Mouse (Mus musculus): ENCODE data around the gene Dhx29. TPM values are rescaled to one million over a fixed set of nuclear protein-coding genes. Genes with fewer than 3 reads are reported as not detected.

The Dhx29 gene
- 16.0 TPM for total RNA-seq (2023)

DNA sequence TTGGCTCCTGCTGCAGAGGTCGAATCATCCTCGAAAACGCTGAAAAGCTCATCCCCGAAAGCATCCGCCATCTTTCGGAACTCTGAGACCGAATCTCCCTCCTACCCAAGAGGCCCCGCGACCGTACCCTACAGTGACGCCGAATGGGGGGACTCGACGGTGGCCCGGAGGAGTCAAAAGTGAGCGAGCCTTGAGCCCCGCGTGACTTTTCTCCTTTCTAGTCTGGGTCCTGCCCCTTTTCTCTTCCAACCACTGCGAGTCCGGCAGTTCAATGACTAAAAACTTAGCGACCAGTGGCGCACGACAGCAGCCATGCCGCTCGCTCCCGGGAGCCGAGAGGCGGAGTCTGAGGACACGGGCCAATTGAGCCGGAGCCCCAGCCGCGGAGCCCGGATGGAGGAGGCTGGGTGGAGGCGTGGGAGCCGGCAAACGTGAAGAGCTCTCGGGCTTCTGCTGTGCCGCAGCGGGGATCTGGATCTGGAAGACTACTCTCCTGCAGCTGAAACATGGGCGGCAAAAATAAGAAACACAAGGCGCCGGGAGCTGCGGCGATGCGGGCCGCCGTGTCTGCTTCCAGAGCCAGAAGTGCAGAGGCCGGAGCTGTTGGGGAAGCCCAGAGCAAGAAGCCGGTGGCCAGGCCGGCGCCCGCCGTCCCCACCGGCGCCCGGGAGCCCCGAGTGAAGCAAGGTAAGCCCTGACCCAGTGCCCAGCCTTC is at the start of gene Dhx29, which contains the start of gene Mtrex:
Gene Dhx29, plus strand, starts transcription at position 168 of the 715 bp plus-strand sequence.
Gene Mtrex, minus strand, starts transcription at position 112 of the 715 bp plus-strand sequence.

DNA sequence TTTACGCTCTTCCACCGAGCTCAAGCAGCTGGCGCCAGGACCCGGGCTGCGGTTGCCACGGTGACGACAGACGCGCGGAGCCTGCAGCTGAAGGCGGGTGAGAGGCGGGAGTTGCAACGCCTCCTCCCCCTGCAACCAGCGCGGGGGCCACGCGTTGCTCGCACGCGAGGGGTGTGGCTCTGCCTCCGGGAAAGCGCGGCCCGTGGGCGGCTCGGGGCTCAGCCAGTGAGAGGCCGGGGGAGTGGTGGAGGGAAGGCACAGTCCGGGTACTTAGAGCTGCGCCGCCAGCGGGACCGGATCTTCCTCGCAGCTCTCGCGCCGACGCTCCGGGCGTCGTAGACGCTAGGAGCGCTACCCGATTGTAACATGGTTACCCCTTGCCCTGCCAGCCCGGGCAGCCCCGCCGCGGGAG is 60.3 kb downstream of the Dhx29 start, which contains the start of gene Ccno:
Gene Ccno, plus strand, starts transcription at position 271 of the 412 bp plus-strand sequence.

DNA sequence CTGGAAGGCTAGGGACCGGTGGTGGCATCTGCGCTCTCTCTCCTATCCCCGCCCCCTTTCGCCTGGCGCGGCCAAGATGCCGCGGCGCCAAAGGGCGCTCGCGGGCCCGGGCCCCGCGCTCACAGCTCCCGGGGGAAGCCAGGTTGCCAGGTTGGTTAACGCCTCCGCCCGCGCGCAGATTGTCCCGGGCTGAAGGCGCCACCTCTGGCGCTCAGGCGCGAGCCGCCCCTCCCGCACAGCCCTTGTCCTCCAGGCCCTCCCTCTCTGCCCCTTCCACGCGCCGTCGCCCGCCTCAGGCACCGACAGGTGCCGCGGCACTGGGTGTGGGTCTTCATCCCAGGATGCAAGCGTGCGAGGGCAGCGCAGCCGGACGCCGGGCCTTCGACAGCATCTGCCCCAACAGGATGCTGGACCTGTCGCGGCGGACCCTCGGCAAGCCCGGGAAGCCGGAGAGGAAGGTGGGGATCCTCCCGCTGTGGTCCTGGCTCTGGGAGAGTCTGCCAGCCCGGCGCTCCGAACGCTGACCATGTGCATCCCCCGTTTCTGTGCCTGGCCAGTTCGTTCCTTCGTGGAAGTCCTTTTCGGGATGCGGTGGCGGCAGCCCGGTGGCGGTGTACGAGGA is 66.4 kb downstream of the Dhx29 start, which contains the start of gene Mcidas:
Gene Mcidas, plus strand, starts transcription at position 315 of the 622 bp plus-strand sequence.

Other genes starting within 250 kb of the Dhx29 start
- not detected for gene Plpp1, start 126.7 kb upstream of the Dhx29 start, total RNA-seq (2023)
- 52.3 TPM for gene Mtrex, start 56 bp upstream of the Dhx29 start, total RNA-seq (2023)
- 1.5 TPM for gene Ccno, start 60.3 kb downstream of the Dhx29 start, total RNA-seq (2023)
- not detected for gene Mcidas, start 66.4 kb downstream of the Dhx29 start, total RNA-seq (2023)
- gene Cdc20b, start 107.7 kb downstream of the Dhx29 start, total RNA-seq (2023), result not detected
- not detected for gene Gpx8, start 119.0 kb downstream of the Dhx29 start, total RNA-seq (2023)
- 92.1 TPM for gene Gzma, start 173.5 kb downstream of the Dhx29 start, total RNA-seq (2023)

Data from CD8-positive naive resting alpha-beta T cell, adult 57 days (primary cell).